Mouse (Mus musculus) forebrain, embryonic 10.5 days (tissue): Measurements from ENCODE around the gene Pou2af1. TPM values are rescaled to one million over a fixed set of nuclear protein-coding genes. Genes with fewer than 3 reads are reported as not detected.

Experiments
- polyA plus RNA-seq: library from polyadenylated mRNA; unstranded; fragments of >200 nt; fragmentation: Nextera tagmentation; extraction: Ambion mirVana; gene quantifications from 2 replicates; pipeline ENCODE4 v1.2.1, GENCODE M21; 2016

Gene Pou2af1
- polyA plus RNA-seq, 1 experiment from 2014 or later = not detected

Other genes starting within 250 kb of the Pou2af1 start
- gene Sik2, start 204.6 kb upstream of the Pou2af1 start, polyA plus RNA-seq = 18.2 and 19.2 TPM in 2 replicates
- gene Btg4, start 152.8 kb upstream of the Pou2af1 start, polyA plus RNA-seq = not detected in 2 replicates
- gene Layn, start 136.6 kb upstream of the Pou2af1 start, polyA plus RNA-seq = 1.4 and 2.0 TPM in 2 replicates
- not detected in 2 replicates for gene 4833427G06Rik, start 111.6 kb upstream of the Pou2af1 start, polyA plus RNA-seq
- not detected in 2 replicates for gene Gm32742, start 48.2 kb upstream of the Pou2af1 start, polyA plus RNA-seq
- gene Colca2, start 64.9 kb downstream of the Pou2af1 start, polyA plus RNA-seq = 1.6 and 1.8 TPM in 2 replicates
- not detected in 2 replicates for gene 1810046K07Rik, start 115.2 kb downstream of the Pou2af1 start, polyA plus RNA-seq